Mouse (Mus musculus): ENCODE measurements around the gene Six4. TPM values are rescaled to one million over a fixed set of nuclear protein-coding genes. Genes with fewer than 3 reads are reported as not detected.
"Not testable (repeated sequence)": the region's sequence is repeated elsewhere in the genome, so short reads cannot be mapped to it uniquely, and the experiment has no call there.

Six4 gene
- polyA plus RNA-seq (2015; fragmentation: Nextera tagmentation; extraction: Ambion mirVana), result 1.3 and 1.6 TPM in 2 replicates

DNA sequence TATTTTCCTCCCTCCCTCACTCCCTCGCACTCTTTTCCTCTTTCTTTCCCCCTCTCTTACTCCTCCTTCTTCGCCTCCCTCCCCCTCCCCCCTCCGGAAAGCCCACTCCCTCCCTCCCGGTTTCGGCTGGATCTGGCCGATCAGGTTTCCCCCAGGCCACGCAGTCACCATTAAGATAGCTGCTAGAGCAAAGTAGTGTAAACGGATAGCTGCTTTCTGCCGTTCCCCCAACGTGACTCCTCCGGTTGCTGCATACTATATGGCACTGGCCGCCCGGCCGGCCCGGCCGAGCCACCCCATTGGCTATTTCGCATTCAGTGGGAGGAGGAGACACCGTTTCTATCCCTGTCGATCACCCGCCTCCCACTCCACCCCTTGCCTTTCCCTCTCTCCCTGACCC lies at the start of gene Six4:
Six4 (minus strand) TSS at position 261 of the 400 bp plus-strand sequence.
- Histone ChIP-seq H3K4me2 (peak within 1 kb of the TSS; percentile 99), H3K4me3 (peak within 1 kb of the TSS; percentile 77), H3K4me1 (replicated peaks) (peaks cover 26% of the 10 kb centered on the region), H3K9ac (peak within 1 kb of the TSS; percentile 81), H3K36me3 (peaks cover 5% of the 10 kb centered on the region; the same call in 1 of the 2 replicates), H3K9me3 (no peaks in the 10 kb centered on the region), H3K27me3 (peaks cover 29% of the 10 kb centered on the region), H3K27ac (replicated peaks) (peak within 1 kb of the TSS; percentile 73)
- ATAC-seq (ENCODE audit: low read depth), result peak; percentile 90
- under 1% methylated on average over 20 of the region's 20 CpGs for WGBS

DNA sequence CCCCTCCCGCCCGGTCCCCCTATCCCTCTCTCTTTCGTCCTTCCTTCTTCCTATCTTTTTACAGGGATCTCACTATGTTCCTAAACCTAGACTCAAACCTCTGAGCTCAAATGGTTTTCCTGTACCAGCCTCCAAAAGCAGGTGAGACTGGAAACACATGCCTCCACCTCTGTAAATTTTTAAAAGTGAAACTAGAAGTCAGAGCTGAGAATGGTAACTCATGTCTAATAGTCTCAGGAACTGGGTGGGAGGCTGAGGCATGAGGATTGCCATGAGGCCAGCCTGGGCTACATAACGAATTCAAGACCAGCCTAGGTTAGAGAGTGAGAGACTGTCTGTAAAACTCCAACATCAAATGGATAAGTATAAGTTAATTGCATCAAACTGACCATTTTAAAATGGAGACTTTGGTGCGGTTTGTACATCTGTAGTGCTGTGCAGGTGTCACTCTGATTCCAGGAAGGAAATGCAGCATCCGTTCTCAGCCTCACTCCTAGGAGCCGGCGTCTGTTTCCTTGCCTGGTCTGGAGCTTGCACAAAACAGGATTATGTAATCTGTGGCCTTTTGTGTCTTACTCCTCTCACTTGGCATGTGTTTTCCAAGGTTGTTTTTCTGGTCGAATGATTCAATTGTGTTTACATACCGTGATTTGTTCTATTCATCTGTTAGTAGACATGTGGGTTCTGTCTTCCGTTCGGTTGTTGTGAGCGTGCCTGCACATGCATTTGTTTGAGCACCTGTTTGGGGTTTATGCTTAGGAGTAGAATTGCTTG lies 49.3 kb upstream of the Six4 start:
- Histone ChIP-seq H3K9me3 (peaks cover 8% of the 10 kb centered on the region; the same call in 1 of the 2 replicates), H3K4me1 (replicated peaks) (0 out of 2 replicates have a peak, but pooled peaks cover 3% of the 10 kb centered on the region), H3K27me3 (no peaks in the 10 kb centered on the region), H3K36me3 (no peaks in the 10 kb centered on the region), H3K27ac (replicated peaks) (no peak overlapping the region), H3K4me2 (no peak overlapping the region), H3K9ac (no peak overlapping the region), H3K4me3 (no peak overlapping the region)
- 80% methylated on average over 13 of the region's 13 CpGs for WGBS
- ATAC-seq (ENCODE audit: low read depth), result no peak

- no peak overlapping the region for H3K27ac ChIP-seq (replicated peaks)
- H3K9me3 ChIP-seq, result peaks cover under 1% of the 10 kb centered on the region; the same call in 1 of the 2 replicates
- H3K9ac ChIP-seq, result no peak overlapping the region
- ATAC-seq (ENCODE audit: low read depth), result no peak
- WGBS, result 61% methylated on average over 4 of the region's 4 CpGs
- H3K36me3 ChIP-seq, result no peaks in the 10 kb centered on the region
- H3K4me1 ChIP-seq (replicated peaks), result 0 out of 2 replicates have a peak, but pooled peaks cover 3% of the 10 kb centered on the region
- no peak overlapping the region for H3K4me2 ChIP-seq
- H3K27me3 ChIP-seq, result no peaks in the 10 kb centered on the region
- no peak overlapping the region for H3K4me3 ChIP-seq
Measured at GRCm38 (mm10) chr12:73160341-73160740, 47.1 kb upstream of the Six4 start.

DNA sequence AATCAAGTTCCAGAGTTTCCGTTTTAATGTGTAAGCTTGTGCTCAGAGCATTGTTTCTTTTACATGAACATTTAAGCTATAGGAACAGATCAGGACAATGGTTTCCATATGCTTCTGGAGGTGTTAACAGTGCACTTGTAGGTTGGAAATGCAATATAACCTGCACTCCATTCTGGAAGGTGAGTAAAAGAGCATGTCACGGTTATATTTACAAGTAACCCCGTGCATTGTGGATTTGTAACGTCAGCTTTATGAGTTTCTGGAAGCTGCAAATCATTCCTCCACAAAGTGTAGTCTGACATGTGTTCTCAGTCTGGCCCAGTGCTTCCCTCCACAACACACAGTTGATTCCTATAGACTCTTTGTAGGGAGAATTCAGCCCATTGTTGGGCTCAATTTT lies 40.9 kb upstream of the Six4 start:
- no peak for ATAC-seq (ENCODE audit: low read depth)
- Histone ChIP-seq H3K4me1 (replicated peaks) (no peaks in the 10 kb centered on the region), H3K27me3 (no peaks in the 10 kb centered on the region), H3K4me2 (no peak overlapping the region), H3K9ac (no peak overlapping the region), H3K9me3 (no peaks in the 10 kb centered on the region), H3K4me3 (no peak overlapping the region), H3K36me3 (no peaks in the 10 kb centered on the region), H3K27ac (replicated peaks) (no peak overlapping the region)
- 65% methylated on average over 4 of the region's 4 CpGs for WGBS

- ATAC-seq (ENCODE audit: low read depth); H3K27me3 ChIP-seq; H3K27ac ChIP-seq (replicated peaks); H3K9ac ChIP-seq; H3K4me1 ChIP-seq (replicated peaks); H3K4me2 ChIP-seq; H3K9me3 ChIP-seq; H3K4me3 ChIP-seq; H3K36me3 ChIP-seq: not testable (repeated sequence)
- WGBS, result 93% methylated on average over 5 of the region's 5 CpGs
Measured at GRCm38 (mm10) chr12:73151038-73151437, 37.8 kb upstream of the Six4 start.

DNA sequence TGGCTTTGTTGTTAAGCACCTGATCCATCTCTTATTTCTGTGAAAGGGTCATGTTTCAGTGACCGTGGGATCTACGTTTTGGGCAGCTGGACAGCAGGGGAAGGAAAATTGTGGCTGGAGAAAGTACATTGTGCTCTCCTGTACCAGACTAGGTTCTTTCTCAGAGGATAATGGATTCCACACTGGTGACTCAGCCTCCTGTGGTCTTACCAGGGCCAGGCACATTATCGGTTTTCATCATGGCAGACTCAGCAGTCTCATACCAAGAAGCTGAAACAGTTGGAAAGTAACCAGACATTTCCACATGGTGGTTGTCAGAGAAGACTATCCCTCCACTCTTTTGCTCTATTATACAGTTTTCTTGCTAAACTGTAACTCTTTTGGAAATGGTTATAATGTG lies 34.0 kb upstream of the Six4 start:
- 65% methylated on average over 3 of the region's 3 CpGs for WGBS
- no peaks in the 10 kb centered on the region for H3K9me3 ChIP-seq
- H3K4me2 ChIP-seq, result no peak overlapping the region
- no peak overlapping the region for H3K4me3 ChIP-seq
- H3K27me3 ChIP-seq, result no peaks in the 10 kb centered on the region
- ATAC-seq (ENCODE audit: low read depth), result no peak
- no peaks in the 10 kb centered on the region for H3K36me3 ChIP-seq
- H3K9ac ChIP-seq, result no peak overlapping the region
- no peaks in the 10 kb centered on the region for H3K4me1 ChIP-seq (replicated peaks)
- no peak overlapping the region for H3K27ac ChIP-seq (replicated peaks)

GRCm38 (mm10) chr12:73140732-73141131 lies 27.5 kb upstream of the Six4 start:
- no peaks in the 10 kb centered on the region for H3K4me1 ChIP-seq (replicated peaks)
- H3K27me3 ChIP-seq, result no peaks in the 10 kb centered on the region
- no peak overlapping the region for H3K9ac ChIP-seq
- H3K27ac ChIP-seq (replicated peaks), result no peak overlapping the region
- H3K4me3 ChIP-seq, result no peak overlapping the region
- H3K36me3 ChIP-seq, result no peaks in the 10 kb centered on the region
- 0 out of 2 replicates have a peak, but pooled peaks cover 8% of the 10 kb centered on the region for H3K9me3 ChIP-seq
- 96% methylated on average over 3 of the region's 3 CpGs for WGBS
- no peak for ATAC-seq (ENCODE audit: low read depth)
- H3K4me2 ChIP-seq, result no peak overlapping the region

DNA sequence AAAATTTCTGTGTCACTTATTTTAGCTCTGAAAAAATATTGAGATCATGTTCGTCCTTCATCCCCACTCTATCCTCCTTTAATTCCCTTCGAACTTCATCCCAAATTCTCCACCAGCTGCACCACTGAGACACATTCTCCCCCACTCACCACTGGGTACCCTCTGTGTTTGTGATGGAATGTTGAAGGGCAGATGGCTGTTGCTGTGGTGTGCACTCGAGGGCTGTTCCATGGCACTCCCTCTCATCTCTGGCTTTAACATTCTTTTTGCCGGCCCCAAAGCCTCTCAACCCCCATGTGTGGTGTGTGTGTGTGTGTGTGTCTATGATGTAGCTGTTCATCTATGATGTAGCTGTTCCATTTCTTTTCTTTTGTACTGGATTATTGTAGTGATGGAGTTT lies 12.0 kb upstream of the Six4 start:
- peak overlapping the region; percentile 71; the same call in 1 of the 2 replicates for H3K4me2 ChIP-seq
- H3K36me3 ChIP-seq, result no peaks in the 10 kb centered on the region
- no peaks in the 10 kb centered on the region for H3K27me3 ChIP-seq
- WGBS, result 77% methylated on average over 4 of the region's 4 CpGs
- peaks cover 22% of the 10 kb centered on the region for H3K4me1 ChIP-seq (replicated peaks)
- no peak overlapping the region for H3K4me3 ChIP-seq
- H3K9ac ChIP-seq, result no peak overlapping the region
- ATAC-seq (ENCODE audit: low read depth), result no peak
- no peak overlapping the region for H3K27ac ChIP-seq (replicated peaks)
- H3K9me3 ChIP-seq, result no peaks in the 10 kb centered on the region

- peak within 1 kb of the TSS; percentile 71 for H3K4me2 ChIP-seq
- H3K9me3 ChIP-seq, result no peaks in the 10 kb centered on the region
- peak within 1 kb of the TSS; percentile 77 for H3K4me3 ChIP-seq
- H3K4me1 ChIP-seq (replicated peaks), result peaks cover 20% of the 10 kb centered on the region
- peak within 1 kb of the TSS; percentile 24; the same call in 1 of the 2 replicates for H3K27ac ChIP-seq (replicated peaks)
- H3K36me3 ChIP-seq, result no peaks in the 10 kb centered on the region
- ATAC-seq (ENCODE audit: low read depth), result peak; percentile 72
- WGBS, result 1% methylated on average over 23 of the region's 23 CpGs
- peak within 1 kb of the TSS; percentile 85 for H3K9ac ChIP-seq
- H3K27me3 ChIP-seq, result no peaks in the 10 kb centered on the region
Measured at GRCm38 (mm10) chr12:73123093-73124041, 10.1 kb upstream of the Six4 start, which contains the start of gene Mnat1. TSS of gene Mnat1 (plus strand) at chr12:73123717.

GRCm38 (mm10) chr12:73112326-73113087 lies 749 bp downstream of the Six4 start:
- peak; percentile 45 for ATAC-seq (ENCODE audit: low read depth)
- Histone ChIP-seq H3K4me1 (replicated peaks) (peaks cover 26% of the 10 kb centered on the region), H3K27me3 (peaks cover 29% of the 10 kb centered on the region), H3K9me3 (no peaks in the 10 kb centered on the region), H3K4me2 (peak overlapping the region; percentile 99), H3K27ac (replicated peaks) (peak overlapping the region; percentile 73), H3K9ac (peak overlapping the region; percentile 81), H3K4me3 (peak overlapping the region; percentile 77), H3K36me3 (peaks cover 5% of the 10 kb centered on the region; the same call in 1 of the 2 replicates)
- WGBS, result under 1% methylated on average over 62 of the region's 71 CpGs

GRCm38 (mm10) chr12:73111561-73112325 lies 1.5 kb downstream of the Six4 start:
- Histone ChIP-seq H3K4me1 (replicated peaks) (peaks cover 26% of the 10 kb centered on the region), H3K9ac (peak overlapping the region; percentile 81), H3K9me3 (no peaks in the 10 kb centered on the region), H3K27me3 (peaks cover 29% of the 10 kb centered on the region), H3K36me3 (peaks cover 5% of the 10 kb centered on the region; the same call in 1 of the 2 replicates), H3K4me3 (peak overlapping the region; percentile 77), H3K27ac (replicated peaks) (peak overlapping the region; percentile 73), H3K4me2 (peak overlapping the region; percentile 99)
- WGBS, result under 1% methylated on average over 43 of the region's 44 CpGs
- ATAC-seq (ENCODE audit: low read depth), result peak; percentile 26; the same call in 1 of the 2 replicates
